Mouse (Mus musculus) bone marrow, adult 2 months (tissue): ENCODE data around the gene Robo1. TPM values are rescaled to one million over a fixed set of nuclear protein-coding genes. Genes with fewer than 3 reads are reported as not detected.

Experiments used
- H3K27ac ChIP-seq: fragments of 200-500 bp; 2 replicates; pipeline ENCODE4 v1.5.1; 2012; ENCODE audit warnings: low read depth, mild to moderate bottlenecking, control low read depth, inconsistent platforms, low read length; ENCODE audit not compliant: control insufficient read depth, poor library complexity, insufficient read depth
- H3K4me1 ChIP-seq: fragments of 200-500 bp; 2 replicates; pipeline ENCODE4 v1.6.1; 2011; ENCODE audit warnings: low read length; ENCODE audit not compliant: control insufficient read depth, insufficient read depth
- H3K4me3 ChIP-seq: fragments of 200-500 bp; replicated peaks from 2 replicates; pipeline ENCODE3; 2011; ENCODE audit warnings: mild to moderate bottlenecking, low read depth, low read length, control low read depth; ENCODE audit not compliant: control insufficient read depth
- CTCF ChIP-seq: fragments of 200-500 bp; IDR thresholded peaks from 2 replicates; pipeline ENCODE4 v1.5.1; 2011; ENCODE audit warnings: low read length, control low read depth; ENCODE audit not compliant: control insufficient read depth, insufficient read depth
- POLR2A ChIP-seq: fragments of 200-500 bp; IDR thresholded peaks from 2 replicates; pipeline ENCODE4 v1.6.1; 2011; ENCODE audit warnings: low read depth, mild to moderate bottlenecking, control low read depth, low read length, borderline replicate concordance; ENCODE audit not compliant: control insufficient read depth
- WGBS: fragments of 180-500 bp; shearing (Covaris S2); methylation state at CpG from one replicate; pipeline ENCODE4 v1.1.7; 2018; 5-methylcytosine and 5-hydroxymethylcytosine counted together
- polyA plus RNA-seq: library from polyadenylated mRNA; stranded (reverse); fragments of >200 nt; gene quantifications from 2 replicates; pipeline ENCODE4 v1.2.4, GENCODE M21; 2011; ENCODE audit warnings: low replicate concordance; ENCODE audit not compliant: missing spikeins, insufficient read depth, insufficient read length

Gene Robo1
- polyA plus RNA-seq, 1 experiment = 9.0 TPM

DNA sequence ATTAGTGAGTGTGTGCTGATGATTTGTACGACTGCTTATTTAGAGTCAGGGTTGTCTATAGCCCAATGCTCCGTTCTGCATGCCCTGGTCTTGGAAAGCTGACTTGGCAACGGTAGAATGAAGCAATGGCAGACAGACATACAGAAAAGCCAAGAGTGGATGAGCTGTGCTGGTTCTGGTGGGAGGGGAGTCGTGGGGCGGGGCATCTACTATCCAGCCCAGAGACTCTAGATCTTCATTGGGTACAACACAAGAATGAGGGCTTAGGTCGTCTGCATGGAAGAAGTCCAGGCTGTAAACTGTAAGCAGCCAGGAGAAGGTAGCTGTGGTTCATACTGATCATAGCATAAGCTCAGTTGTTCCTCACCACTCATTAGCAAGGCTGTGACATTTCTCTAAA lies 492.7 kb downstream of the Robo1 start:
- no peak overlapping the region for H3K4me3 ChIP-seq
- no peak overlapping the region for H3K27ac ChIP-seq
- TF ChIP-seq CTCF = no peak
- TF ChIP-seq POLR2A = no peak
- 70% methylated on average over 6 of the region's 6 CpGs for whole genome bisulfite sequencing
- H3K4me1 ChIP-seq = no peaks in the 10 kb centered on the region

DNA sequence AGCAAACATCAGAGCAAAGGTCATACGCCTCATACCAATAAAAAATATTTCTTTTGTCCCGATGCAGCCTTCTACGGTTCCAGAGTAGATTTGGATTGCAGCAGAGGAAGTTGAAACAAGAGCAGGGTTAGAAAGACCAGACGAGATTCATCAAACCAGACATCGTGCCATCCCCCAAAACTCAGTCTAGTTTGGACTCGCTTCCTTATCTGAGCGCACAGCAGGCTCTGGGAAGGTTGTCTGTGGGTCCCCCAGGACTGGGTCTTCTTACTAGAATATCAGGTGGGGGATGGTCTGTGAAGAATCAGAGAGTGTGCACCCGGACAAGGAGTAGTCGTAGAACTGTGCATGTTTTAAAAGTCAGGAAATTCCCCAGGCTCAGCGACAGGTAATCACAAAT lies 500.2 kb downstream of the Robo1 start:
- TF ChIP-seq POLR2A (no peak), CTCF (no peak)
- 53% methylated on average over 10 of the region's 10 CpGs for WGBS
- Histone ChIP-seq H3K27ac (no peak overlapping the region), H3K4me3 (no peak overlapping the region), H3K4me1 (no peaks in the 10 kb centered on the region)

DNA sequence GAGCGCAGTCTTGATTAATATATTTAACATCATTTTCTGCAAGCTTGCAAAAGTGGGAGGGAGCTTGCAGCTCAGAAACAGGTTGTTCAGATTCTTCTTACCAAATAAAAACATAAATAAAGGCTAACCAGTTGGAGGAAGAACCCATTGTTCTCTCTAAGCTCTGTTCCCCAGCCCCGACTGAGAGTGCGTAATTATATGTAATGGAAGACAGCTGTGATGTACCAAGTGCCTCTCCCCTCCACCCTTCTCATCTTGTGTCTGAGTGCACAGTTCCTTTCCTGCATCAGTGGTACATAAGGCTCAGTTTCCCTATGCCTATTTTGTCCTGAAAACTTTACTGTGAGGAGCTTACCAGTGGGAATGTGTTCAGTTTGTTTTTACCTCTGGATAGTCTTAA lies 502.8 kb downstream of the Robo1 start:
- no peak overlapping the region for H3K4me3 ChIP-seq
- no peaks in the 10 kb centered on the region for H3K4me1 ChIP-seq
- no peak overlapping the region for H3K27ac ChIP-seq
- TF ChIP-seq POLR2A (no peak), CTCF (no peak)
- WGBS = 83% methylated on average over 3 of the region's 3 CpGs

DNA sequence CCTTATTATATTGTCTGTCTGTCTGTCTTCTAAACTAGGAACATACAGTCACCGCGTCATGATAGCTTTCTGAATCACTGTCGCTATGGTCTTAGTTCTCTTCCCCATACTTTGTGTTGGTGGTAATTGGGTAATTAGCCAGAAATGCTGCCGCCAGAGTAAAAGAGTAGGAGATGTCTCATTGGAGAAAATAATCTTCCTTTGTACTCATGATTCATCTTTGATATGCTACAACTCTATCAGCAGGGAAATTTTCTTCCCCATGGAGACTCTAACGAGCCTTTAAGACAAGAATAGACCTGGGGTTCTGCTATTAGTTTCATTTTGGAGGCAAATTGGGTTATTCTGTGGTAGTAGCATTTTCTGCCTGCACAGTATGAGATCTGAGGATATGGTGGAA lies 503.4 kb downstream of the Robo1 start:
- TF ChIP-seq CTCF (no peak), POLR2A (no peak)
- WGBS = 73% methylated on average over 5 of the region's 5 CpGs

DNA sequence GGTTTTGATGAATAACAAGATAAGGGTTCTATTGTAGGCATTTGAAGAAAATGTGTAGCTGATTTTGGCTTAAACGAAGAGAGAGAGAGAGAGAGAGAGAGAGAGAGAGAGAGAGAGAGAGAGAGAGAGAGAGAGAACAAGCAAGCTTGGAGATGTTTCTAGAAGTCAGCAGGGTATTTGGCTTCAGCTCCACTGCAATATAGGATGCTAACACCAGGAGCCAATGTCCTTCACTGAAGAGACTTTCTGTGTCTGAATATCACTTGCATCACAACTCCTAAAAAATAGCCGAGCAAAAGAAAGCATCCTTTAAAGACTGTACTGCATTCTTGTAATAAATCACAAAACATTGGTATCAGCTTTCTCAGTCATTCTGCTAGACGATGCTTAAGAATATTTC lies 503.8 kb downstream of the Robo1 start:
- TF ChIP-seq CTCF (no peak), POLR2A (no peak)
- Histone ChIP-seq H3K4me1 (no peaks in the 10 kb centered on the region), H3K27ac (no peak overlapping the region), H3K4me3 (no peak overlapping the region)
- 66% methylated on average over 3 of the region's 3 CpGs for WGBS

More for the DNA sequence above, 503.4 kb downstream of the Robo1 start:
- Histone ChIP-seq H3K4me1 (no peaks in the 10 kb centered on the region), H3K4me3 (no peak overlapping the region), H3K27ac (no peak overlapping the region)

DNA sequence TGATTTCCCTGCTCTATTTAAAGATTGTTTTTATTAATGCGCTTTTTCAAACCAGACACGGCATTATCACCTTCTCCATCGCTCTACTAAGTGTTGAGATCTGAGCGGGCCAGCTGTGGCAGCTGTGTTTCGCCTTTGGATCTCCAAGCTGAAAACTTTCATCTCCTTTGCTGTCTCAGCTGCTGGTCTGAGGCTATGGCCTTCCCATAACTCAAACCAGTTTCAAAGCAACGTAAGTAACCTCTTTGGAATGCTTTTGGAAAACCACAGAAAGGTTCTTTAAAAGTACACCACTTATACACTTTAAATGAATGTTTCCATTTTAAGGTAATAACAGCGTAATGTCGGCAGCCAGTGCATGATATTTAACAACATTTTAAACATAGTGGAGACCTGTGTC lies 520.3 kb downstream of the Robo1 start:
- H3K27ac ChIP-seq = no peak overlapping the region
- WGBS = 84% methylated on average over 8 of the region's 8 CpGs
- TF ChIP-seq CTCF (no peak), POLR2A (no peak)
- no peak overlapping the region for H3K4me3 ChIP-seq
- H3K4me1 ChIP-seq = no peaks in the 10 kb centered on the region

DNA sequence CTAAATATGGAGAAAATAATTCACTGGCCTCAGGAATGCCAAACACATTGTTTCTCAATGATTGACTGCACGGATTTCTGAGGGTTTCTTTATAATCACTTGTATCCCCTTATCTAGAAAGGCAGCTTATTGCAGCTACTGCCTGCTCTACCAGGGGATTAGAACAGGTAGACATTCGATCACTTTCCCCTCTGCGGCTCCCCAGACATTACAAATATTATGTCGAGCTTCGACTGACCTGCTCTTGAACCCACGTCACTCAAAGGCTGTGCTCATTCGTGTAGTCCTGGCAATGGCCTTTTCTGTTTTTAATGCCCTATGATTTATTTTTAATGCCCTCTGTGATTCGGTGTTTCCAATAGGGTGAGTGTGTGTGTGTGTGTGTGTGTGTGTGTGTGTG lies 521.4 kb downstream of the Robo1 start:
- Histone ChIP-seq H3K4me1 (no peaks in the 10 kb centered on the region), H3K4me3 (no peak overlapping the region), H3K27ac (no peak overlapping the region)
- no peak for TF ChIP-seq CTCF
- no peak for TF ChIP-seq POLR2A
- 75% methylated on average over 8 of the region's 8 CpGs for WGBS

DNA sequence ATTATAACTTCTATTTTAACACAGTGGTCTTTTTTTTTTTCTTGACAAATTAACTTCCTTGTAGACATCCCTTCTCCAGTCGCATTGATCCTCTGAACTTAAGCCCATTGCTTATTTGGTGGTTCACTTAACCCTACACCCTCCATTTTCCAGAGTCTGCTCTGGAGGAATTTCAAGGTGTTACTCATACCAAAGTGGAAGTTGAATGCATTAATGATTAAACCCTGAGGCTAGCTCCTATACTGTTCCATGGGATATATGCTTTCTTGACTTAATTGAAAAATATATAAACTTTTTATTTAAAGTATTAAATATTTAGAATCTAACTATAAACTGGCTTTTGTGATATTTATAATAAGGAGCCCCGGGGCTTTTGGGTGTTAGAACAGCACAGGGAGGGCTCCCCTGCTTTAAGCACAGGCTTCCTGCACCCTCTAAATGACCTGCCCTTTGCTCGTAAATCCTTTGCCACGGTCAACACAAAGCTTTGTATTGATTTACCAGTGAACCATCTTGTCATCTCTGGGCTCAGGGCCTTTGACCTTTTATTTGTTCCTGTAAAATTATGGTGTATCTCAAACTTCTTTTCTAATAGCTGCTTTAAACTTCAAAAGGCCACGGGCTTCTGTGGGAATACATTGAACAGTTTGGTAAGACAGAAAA lies 522.4 kb downstream of the Robo1 start:
- TF ChIP-seq CTCF (no peak), POLR2A (no peak)
- H3K27ac ChIP-seq = no peak overlapping the region
- H3K4me1 ChIP-seq = no peaks in the 10 kb centered on the region
- no peak overlapping the region for H3K4me3 ChIP-seq
- WGBS = 62% methylated on average over 5 of the region's 5 CpGs

DNA sequence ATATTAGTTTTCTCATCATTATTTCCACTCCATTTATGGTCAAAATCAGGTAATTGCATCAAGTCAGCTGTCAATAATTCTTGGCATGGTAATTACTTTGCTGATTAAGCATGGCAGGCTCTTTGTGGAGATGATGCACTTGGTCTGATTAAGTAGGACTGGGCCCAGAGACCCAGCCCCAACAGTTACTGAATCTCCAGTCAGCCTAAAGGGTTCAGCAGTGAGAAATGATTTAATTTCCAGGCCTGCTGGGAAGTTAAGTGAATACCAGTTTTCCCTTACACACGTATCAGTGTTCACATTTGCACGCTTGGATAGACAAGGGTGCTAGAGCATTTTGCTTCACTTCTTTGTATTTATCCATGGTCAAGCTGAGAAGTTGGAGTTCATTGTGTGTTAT lies 526.2 kb downstream of the Robo1 start:
- no peak overlapping the region for H3K27ac ChIP-seq
- WGBS = 94% methylated on average over 2 of the region's 2 CpGs
- no peaks in the 10 kb centered on the region for H3K4me1 ChIP-seq
- no peak overlapping the region for H3K4me3 ChIP-seq
- no peak for TF ChIP-seq CTCF
- TF ChIP-seq POLR2A = no peak
